Mouse (Mus musculus) erythroid progenitor cell, adult 5-6 weeks (primary cell): ENCODE measurements around the gene Cst6. TPM values are rescaled to one million over a fixed set of nuclear protein-coding genes. Genes with fewer than 3 reads are reported as not detected.
"Not testable (repeated sequence)": the region's sequence is repeated elsewhere in the genome, so short reads cannot be mapped to it uniquely, and the experiment has no call there.

ENCODE experiments used
- ATAC-seq: replicated peaks from 2 replicates; pipeline ENCODE4 v1.8.0; 2016; ENCODE audit warnings: moderate number of reproducible peaks, mild to moderate bottlenecking, moderate TSS enrichment, inconsistent platforms; ENCODE audit not compliant: poor library complexity, low FRiP score, severe bottlenecking
- total RNA-seq, 2 experiments: library from RNA; stranded (forward) in 1 of 2; stranded (reverse) in 1 of 2; fragments of 150-400 nt in 1 of 2; fragments of 186-747, 209-891 nt in 1 of 2; gene quantifications; 2 replicates each; pipeline versions ENCODE4 v1.2.3 to v1.2.4; 2015 to 2017; ENCODE audit warnings: low replicate concordance in 2 of 2

The Cst6 gene
- 0.42 TPM in 1 of 2 replicates, not detected in the other for total RNA-seq (2015; ENCODE audit: low replicate concordance)
- total RNA-seq (2017; ENCODE audit: low replicate concordance) = not detected in 2 replicates

DNA sequence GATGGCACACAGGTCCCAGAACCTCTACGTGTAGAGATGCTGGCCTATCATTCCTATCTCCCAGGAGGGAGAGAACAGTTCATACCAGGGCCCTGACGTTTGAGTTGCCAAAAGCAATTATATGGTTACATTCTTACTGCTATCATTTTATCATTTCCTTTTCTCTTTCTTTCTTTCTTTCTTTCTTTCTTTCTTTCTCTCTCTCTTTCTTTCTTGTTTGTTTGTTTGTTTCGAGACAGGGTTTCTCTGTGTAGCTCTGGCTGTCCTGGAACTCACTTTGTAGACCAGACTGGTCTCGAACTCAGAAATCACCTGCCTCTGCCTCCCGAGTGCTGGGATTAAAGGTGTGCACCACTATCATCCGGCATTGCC is at the start of gene Cst6:
Gene Cst6, minus strand, starts transcription at position 73 of the 372 bp plus-strand sequence.
- ATAC-seq = not testable (repeated sequence)

DNA sequence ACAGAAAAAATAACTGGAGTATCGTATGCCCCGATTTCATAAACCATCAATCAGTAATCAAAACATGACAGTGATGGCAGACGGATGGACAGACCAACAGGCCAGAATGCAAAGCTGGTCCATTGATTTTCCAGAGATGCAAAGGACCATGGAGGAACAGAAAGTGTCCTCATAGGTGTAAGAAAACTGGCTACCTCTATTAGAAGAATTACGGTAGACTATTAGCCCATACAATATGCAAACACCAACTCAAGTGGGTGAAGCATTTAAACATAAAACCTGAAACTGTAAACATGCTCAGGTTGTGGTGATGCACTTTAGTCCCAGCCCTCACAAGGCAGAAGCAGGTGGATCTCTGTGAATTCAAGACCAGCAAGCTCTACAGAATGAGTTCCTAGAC is 46.0 kb upstream of the Cst6 start:
- ATAC-seq = no peak

GRCm38 (mm10) chr19:5394168-5394567 is 44.8 kb upstream of the Cst6 start:
- no peak for ATAC-seq

GRCm38 (mm10) chr19:5392892-5393291 is 43.5 kb upstream of the Cst6 start:
- ATAC-seq = no peak

DNA sequence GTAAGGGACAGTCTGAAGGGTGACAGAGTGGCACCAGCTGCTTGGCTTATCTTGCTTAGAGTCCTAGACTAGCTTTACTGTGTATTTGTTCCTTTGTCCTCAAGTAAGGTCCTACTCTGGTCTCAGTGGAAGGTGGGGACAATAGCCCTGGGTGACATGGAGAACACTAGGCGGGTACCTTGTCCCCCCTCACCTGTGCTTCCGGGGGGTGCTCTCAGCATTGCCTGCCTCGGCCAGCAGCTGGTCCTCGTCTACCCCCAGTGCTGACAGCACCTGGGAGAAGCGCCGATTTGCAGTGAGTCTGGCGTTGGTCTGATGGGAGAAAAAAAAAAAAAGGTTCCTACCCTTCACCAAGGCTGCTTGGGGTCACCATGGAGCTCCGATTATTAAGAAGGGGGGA is 41.0 kb upstream of the Cst6 start:
- no peak for ATAC-seq

- ATAC-seq = peak; percentile 59
Observed at GRCm38 (mm10) chr19:5389647-5390046, 40.3 kb upstream of the Cst6 start.

DNA sequence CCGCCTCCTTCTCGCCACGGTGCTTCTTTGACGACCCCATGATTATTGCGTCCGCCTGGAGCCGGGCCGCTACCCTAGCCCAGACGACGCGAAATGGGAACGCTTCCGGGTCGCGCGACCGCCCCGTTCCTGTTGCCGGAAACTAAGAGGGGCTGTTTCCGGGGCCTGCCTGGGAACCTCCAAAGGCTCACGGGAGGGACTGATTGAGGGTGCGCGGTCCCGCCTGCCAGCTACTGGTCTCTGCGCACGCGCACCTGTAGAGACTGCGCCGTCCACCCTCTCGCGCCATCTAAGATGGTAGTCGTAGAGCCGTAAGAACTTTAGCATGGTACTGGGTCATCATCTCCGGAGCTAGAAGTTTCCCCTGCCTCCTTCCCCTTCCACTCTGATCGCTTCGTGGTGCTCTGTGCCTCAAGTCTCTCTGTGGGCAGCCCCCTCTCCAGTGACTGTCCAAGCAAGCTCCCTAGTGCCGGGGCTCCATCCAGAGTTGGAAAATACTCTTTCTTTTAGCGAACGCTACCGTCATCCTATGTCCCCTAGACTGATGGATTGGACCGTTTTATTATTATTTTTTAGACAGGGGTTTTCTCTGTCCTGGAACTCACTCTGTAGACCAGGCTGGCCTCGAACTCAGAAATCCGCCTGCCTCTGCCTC is 39.3 kb upstream of the Cst6 start, which contains the start of gene Sart1:
Gene Sart1, minus strand, starts transcription at position 116 of the 655 bp plus-strand sequence.
- ATAC-seq = peak; percentile 96

GRCm38 (mm10) chr19:5388011-5388441 is 38.7 kb upstream of the Cst6 start:
- no peak for ATAC-seq

GRCm38 (mm10) chr19:5384715-5385114 is 35.3 kb upstream of the Cst6 start:
- no peak for ATAC-seq

DNA sequence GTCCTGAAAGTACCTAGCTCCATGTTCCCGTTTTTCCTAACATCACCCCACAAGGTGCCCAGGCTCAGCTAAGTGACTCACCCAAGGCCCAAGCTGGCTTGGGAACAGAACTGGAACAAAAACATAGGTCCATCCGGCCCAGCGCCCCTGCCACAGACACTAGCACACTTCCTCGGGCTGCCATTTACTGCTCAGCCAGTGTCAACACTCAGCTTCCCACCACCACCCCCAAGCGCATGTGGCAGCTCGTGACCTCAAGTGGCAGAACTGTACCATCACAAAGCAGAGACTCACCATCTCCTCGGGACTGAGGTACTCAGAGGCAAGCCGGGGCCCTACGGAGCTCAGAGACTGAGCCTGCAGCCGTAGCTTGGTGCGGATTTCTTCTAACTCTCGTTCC is 34.0 kb upstream of the Cst6 start:
- ATAC-seq = no peak

- ATAC-seq = no peak
Observed at GRCm38 (mm10) chr19:5377446-5377845, 28.1 kb upstream of the Cst6 start.

DNA sequence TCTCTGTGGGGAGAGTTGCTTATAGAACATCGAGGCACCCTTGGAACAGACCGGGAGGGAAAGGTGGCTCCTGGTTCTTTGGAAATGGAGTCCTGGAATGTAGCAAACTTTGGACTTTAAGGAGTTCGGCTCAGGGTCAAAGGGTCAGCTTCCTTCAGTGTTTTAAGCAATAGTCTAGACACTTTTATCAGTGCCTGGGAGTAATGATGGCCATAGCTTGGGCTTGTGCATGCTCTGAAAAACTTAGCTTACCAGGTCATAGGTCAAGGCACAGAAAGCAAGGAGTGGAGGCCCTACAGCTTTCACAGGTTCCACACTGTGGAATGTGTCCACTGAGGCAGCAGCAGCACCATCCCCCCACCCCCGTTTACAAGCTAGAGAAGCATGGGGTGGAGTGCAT is 25.4 kb upstream of the Cst6 start:
- ATAC-seq = no peak

DNA sequence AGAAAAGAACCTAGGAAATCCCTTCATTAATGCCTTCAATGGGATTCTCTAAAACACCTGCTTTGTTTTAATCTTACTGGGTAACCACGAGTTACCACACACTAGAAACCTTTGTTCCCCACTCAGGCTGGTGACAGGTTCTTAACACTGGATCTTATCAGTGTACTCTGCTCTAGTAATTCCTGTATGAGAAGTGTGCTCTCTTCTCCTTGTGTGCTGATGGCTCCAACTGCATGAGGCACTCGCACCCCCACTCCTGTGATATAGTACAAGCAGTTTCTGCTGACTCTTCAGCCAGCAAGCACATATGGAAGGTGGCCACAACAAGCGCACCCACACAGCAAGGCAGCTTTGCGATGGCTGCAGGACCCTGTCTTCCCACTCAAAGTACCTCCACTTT is 24.8 kb upstream of the Cst6 start:
- no peak for ATAC-seq

DNA sequence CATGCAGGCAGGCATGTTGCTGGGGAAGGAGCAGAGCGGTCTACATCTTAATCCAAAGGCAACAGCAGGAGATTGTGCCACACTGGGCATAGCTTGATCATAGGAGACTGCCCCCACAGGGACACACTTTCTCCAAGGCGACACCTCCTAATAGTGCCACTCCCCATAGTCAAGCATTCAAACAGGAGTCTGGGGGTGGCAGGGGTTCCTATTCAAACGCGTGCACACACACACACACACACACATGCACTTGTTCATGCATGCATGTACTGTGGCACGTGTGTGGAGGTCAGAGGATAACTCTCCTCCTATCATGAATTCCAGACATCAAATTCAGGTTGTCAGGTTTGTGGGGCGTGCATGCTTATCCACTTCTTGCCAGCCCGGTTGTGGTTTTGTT is 23.4 kb upstream of the Cst6 start:
- no peak for ATAC-seq

DNA sequence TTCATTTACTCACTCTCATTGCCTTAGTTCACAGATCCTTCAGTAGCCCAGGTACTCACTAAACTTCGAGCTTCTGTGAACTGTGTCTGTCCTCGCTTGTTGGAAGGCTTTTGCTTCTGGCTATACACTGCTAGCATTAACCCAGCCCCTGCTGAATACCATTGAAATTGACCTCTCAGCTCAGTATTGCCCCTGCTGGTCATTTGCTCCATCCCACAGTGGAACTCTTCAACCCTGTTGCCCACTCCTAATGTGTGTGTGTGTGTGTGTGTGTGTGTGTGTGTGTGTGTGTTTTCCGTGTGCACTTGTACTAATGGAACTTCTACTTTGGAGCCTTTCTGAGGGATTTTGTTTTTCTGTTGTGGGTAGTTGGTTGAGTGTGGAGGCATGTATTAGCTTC is 21.6 kb upstream of the Cst6 start:
- ATAC-seq = no peak

GRCm38 (mm10) chr19:5367455-5367854 is 18.1 kb upstream of the Cst6 start:
- ATAC-seq = no peak

- ATAC-seq = peak; percentile 60
Observed at GRCm38 (mm10) chr19:5367053-5367359, 17.6 kb upstream of the Cst6 start, which contains the start of gene Banf1. Gene Banf1 (minus strand): TSS chr19:5367168.

GRCm38 (mm10) chr19:5366175-5367052 is 17.0 kb upstream of the Cst6 start, which contains the start of gene Eif1ad:
Gene Eif1ad (plus strand): TSS chr19:5366741.
- peak; percentile 92 for ATAC-seq

DNA sequence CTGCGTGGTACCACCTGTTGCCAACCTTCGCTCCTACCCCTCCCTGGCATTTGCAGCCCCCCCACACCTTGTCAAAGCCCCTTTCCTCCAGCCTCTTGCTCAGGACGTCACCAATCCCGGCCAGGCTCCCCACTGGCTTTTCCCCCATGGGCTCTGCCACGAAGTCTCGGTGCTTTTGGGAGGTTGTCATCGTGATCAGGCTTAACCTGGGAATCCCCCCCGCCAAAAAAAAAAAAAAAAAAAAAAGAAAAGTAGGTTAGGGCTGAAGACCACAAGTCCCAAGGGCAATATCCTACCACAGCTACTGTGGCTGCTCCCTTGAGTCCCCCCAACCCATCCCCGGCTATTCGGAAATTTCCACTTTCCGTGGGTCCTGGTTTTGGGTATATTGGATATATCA is 16.4 kb upstream of the Cst6 start:
- no peak for ATAC-seq

DNA sequence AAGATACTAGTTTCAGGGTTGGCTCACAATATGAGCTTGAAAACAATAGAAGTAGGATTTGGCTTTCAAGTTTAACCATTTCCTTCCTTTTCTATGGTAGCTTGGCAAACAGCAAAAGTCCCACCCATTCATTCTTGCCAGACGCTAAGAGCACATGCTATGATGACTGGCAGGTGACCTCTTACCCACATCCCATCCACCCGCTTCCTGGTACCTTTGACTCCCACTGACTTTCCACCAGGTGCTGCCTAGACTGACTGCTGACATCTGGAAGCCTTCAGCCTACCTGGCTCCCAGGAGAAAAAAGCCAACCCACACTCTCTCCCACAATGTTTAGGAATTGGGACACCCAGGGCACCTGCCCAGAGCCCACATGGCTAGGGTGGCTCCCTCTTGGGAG is 14.8 kb upstream of the Cst6 start:
- no peak for ATAC-seq

- no peak for ATAC-seq
Observed at GRCm38 (mm10) chr19:5362186-5362585, 12.8 kb upstream of the Cst6 start.
